Mouse (Mus musculus): Measurements from ENCODE around the gene Mkln1. TPM values are rescaled to one million over a fixed set of nuclear protein-coding genes. Genes with fewer than 3 reads are reported as not detected.

The Mkln1 gene
- 100 to 1,000 TPM; 159 to 164 TPM for total RNA-seq (2021)
- long read RNA-seq, experiment 1, full-length matches to known transcripts = 35 of 50 reads
- long read RNA-seq, experiment 1, partial matches to known transcripts = 2 of 50 reads
- long read RNA-seq, experiment 1, other reads (novel, unspliced or antisense) = 13 of 50 reads
- long read RNA-seq, experiment 2, full-length matches to known transcripts = 50 of 72 reads
- long read RNA-seq, experiment 2, partial matches to known transcripts = 0 of 72 reads
- long read RNA-seq, experiment 2, other reads (novel, unspliced or antisense) = 22 of 72 reads

DNA sequence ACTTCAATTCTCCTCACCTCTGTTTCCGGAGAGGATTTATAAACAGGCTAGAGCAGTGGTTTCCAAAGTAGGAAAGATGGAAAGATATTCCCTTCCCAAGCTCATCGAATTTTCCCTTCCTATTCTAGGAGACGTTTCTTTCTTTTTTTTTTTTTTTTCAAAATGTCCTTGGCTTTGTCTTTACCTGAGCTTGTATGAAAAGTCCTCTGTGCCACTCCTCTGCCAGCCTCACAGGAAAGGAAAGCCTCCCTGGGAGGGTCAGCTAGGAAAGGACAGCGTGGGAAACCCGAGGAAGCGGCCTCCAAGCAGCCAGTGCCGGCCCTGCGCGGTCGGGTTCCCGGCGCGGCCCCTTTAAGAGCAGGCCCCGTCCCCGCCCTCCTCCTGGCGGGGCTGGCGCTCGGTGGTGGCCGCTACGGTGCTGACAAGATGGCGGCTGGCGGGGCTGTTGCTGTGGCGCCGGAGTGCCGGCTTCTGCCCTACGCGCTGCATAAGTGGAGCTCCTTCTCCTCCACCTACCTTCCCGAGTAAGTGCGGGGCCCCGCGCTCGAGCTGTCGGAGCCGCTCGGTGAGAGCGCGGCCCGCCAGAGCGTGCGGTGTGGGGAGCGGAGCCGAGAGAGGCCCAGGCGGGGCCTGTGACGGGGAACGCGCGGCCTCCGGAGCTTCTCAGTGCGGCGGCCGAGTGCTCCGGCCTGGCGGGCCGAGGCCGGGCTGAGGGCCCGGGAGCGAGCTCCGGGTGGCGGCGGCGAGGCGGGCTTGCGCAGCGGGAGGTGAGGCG is at the start of gene Mkln1:
Gene Mkln1, plus strand, starts transcription at position 305 of the 775 bp plus-strand sequence.
- H3K4me3 ChIP-seq = peak within 1 kb of the TSS; percentile 92
- H3K27ac ChIP-seq = peak within 1 kb of the TSS; percentile 96
- no peak for TF ChIP-seq CTCF (conservative IDR thresholded peaks at IDR 0.05)
- peak; percentile 90 to 91 for DNase-seq (ENCODE audit: low spot score in 2 of 2)

DNA sequence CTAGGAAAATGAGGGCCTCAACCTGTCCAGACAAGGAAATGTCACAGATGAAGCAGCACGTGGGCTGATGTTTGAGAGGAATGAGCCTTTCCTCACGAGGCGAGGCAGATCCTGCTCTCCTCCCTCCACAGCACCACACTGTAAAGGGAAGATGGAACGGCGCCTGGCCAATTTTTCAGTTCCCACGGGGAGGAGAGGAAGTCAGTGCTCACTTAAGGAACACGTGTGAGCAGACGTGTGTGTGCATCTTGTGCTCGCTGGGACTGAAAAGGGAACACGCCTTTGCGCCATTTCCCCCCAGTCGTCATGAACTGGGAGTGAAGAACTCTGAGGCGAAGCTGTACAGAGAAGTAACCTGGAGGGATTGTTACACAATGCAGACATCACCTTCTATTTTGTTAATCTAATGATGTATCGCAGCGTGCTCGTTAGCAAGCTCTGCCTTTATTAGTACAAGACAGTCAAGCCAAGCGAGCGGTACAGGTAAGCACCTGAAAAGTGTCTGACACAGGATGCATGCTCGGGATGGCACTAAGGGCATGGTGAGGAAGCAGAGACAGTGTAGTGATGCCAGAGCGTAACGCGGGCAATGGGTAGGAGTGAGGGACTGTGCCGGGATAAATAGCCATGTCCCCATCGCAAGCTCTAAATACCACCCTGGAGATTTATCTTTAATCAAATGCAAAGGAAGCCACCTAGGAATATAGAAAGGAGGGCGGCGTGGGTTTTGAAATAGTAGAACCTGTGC is 41.9 kb upstream of the Mkln1 start:
- no peak overlapping the region; the same call in 1 of the 2 replicates for H3K4me3 ChIP-seq
- peak overlapping the region; percentile 78 for H3K27ac ChIP-seq
- TF ChIP-seq CTCF (conservative IDR thresholded peaks at IDR 0.05) = no peak

DNA sequence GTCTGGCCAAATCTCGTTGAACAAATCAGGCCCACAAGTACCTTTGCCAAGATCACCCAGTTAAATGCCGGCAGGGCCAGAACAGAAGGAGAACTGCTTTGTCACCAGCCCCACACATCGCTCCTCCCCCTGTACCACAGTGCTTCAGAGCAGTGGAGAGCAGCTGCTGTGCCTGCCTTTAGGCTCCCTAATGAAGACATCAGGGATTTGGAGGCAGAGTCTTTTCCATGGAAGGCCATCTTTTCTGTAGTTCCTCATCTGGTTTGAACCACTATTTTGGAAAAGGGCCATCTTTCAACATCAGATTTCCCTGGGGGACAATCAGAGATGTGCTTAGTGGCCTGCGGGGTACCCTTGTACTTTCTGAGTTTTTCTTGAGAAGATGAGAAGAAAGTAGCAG is 41.2 kb upstream of the Mkln1 start:
- peak overlapping the region; percentile 78 for H3K27ac ChIP-seq
- peak; percentile 49 to 70 for DNase-seq (ENCODE audit: low spot score in 2 of 2)
- no peak for TF ChIP-seq CTCF (conservative IDR thresholded peaks at IDR 0.05)
- no peak overlapping the region; the same call in 1 of the 2 replicates for H3K4me3 ChIP-seq

More for the DNA sequence above, 41.9 kb upstream of the Mkln1 start:
- DNase-seq (ENCODE audit: low spot score in 2 of 2) = no peak

DNA sequence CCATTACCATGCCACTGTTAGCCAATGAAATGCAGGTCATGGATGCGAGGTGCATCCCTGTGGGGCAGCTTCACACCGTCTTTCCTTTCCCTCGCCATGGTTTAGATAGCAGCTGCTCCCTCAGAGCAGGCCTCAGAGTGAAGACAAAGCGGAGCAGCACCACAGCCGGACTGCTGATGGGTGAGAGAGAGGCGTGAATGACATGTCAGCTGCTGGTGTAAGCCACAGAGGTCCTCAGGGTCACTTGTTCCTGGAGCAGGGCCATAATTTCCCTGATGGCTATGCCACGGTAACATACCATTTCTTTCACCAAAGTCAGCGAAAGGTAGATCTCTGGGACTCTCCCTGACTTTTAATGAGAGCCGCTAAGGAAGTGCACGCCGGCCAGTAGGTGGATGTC is 35.9 kb upstream of the Mkln1 start:
- DNase-seq (ENCODE audit: low spot score in 2 of 2) = no peak
- TF ChIP-seq CTCF (conservative IDR thresholded peaks at IDR 0.05) = no peak
- H3K27ac ChIP-seq = no peak overlapping the region
- no peak overlapping the region for H3K4me3 ChIP-seq

DNA sequence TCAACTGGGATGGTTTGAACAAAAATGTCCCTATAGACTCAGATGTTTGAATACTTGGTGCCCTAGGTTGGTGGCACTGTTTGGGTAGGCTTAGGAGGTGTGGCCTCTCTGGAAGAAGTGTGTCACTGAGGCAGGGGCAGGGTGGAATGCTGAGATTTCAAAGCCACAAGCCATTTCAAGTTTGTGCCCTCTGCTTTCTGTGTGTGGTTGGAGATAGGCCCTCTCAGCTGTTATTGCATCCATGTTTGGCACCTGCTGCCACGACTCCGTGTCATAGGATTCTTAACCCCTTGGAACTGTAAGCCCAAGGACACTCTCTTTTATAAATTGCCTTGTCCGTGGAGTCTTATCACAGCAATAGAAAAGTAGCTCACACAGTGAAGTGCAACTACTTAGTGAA is 34.1 kb upstream of the Mkln1 start:
- DNase-seq (ENCODE audit: low spot score in 2 of 2) = no peak
- Histone ChIP-seq H3K4me3 (no peak overlapping the region), H3K27ac (no peak overlapping the region)
- TF ChIP-seq CTCF (conservative IDR thresholded peaks at IDR 0.05) = no peak

DNA sequence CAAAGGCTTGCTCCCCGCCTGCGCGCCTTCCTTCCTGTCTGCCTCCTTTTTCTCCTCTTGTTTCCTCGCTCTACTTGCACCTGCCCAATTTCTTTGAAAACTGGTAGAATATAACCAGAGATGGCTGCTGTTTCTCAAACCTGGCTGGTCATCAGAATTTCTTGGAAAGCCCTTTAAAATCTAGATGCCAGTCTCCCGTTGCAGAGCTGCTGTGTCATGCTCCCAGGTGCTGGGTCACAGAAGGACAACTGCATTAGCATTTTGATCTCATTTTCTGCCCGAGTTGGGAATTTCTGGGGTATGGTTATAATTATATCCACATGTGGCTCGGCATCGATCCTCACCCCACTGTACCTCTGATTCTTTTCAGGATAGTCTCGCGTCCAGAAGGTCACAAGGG is 30.6 kb upstream of the Mkln1 start:
- no peak overlapping the region for H3K4me3 ChIP-seq
- no peak overlapping the region for H3K27ac ChIP-seq
- TF ChIP-seq CTCF (conservative IDR thresholded peaks at IDR 0.05) = no peak
- DNase-seq (ENCODE audit: low spot score in 2 of 2) = no peak

DNA sequence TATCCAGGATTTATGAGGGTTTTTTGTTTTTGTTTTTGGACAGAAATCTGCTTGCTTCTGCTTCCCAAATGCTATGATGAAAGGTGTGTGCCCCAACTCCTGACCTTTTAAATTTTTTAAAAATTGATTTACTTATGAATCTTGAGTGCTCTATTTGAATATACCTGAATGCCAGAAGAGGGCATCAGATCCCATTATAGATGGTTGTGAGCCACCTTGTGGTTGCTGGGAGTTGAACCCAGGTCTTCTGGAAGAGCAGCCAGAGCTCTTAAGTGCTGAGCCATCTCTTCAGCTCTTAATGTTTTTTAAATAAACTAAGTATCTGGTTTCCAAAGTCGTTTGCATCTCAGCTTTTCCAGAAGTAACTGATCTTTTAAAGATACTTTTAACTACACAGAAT is 30.0 kb upstream of the Mkln1 start:
- Histone ChIP-seq H3K27ac (no peak overlapping the region), H3K4me3 (no peak overlapping the region)
- peak; percentile 56 for TF ChIP-seq CTCF (conservative IDR thresholded peaks at IDR 0.05)
- DNase-seq (ENCODE audit: low spot score in 2 of 2) = no peak

DNA sequence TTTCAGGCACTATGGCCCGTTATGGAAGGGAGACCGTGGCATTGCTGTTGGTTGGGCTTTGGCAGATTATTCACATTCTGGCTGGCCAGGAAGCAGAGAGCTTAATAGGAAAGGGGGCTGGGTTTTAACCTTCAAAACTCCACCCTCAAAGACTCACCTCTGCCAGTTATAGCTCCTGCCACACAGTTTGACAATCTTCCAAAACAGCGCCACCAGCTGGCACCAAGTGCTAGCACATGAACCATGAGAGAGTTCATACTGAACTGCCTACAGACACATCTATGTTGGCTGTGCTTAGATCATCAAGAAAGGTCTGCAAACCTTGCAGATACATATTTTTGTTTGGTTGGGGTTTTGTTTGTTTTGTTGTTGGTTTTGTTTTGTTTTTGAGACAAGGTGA is 28.7 kb upstream of the Mkln1 start:
- H3K4me3 ChIP-seq = no peak overlapping the region
- no peak for DNase-seq (ENCODE audit: low spot score in 2 of 2)
- peak; percentile 69 for TF ChIP-seq CTCF (conservative IDR thresholded peaks at IDR 0.05)
- H3K27ac ChIP-seq = peak overlapping the region; percentile 71; the same call in 1 of the 2 replicates

DNA sequence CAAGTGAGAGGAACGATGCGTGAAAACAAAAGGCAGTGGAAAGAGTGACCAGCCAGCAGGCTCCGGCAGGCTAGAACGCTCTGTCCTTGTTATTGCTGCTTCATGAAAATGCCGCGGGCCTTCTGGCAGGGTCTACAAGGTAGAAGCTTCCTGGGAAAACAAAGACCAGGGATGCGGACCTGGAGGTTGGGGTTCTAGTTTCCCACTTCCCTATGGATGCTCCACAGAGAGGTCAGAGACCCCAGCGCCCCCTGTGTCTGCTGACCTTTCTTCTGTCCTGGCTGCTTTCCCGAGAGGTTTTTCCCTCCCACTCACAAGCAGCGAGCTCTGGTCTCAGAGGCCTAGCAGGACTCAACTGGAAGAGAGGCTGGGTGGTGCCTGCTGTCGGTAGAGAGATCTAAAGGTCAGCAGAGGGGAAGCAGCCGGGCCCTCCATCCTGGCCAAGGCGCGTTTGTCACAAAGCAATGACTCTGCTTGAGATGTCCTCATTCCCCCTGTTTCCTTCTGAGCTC is 27.9 kb upstream of the Mkln1 start:
- no peak for TF ChIP-seq CTCF (conservative IDR thresholded peaks at IDR 0.05)
- peak overlapping the region; percentile 71 for H3K27ac ChIP-seq
- no peak overlapping the region for H3K4me3 ChIP-seq
- no peak for DNase-seq (ENCODE audit: low spot score in 2 of 2)

DNA sequence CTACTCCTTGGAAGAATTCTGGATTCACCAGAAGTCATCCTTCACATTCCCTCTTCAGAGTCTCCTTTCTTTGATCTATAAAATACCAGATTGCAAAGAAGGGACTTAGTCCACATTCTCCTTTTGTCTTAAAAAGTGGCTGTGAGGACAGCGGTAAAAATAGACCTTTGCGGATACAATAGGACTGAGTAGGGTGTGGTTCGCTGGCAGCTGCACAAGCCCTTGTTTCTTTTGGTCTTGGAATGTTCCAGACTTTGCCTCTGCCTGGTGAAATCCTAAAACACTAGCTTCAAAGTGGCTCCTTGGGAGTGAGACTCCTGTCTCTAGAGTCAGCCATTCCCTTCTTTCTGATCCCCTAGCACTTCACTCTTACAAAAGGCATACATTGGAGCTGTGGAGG is 27.4 kb upstream of the Mkln1 start:
- no peak for DNase-seq (ENCODE audit: low spot score in 2 of 2)
- peak overlapping the region; percentile 71 for H3K27ac ChIP-seq
- H3K4me3 ChIP-seq = no peak overlapping the region
- no peak for TF ChIP-seq CTCF (conservative IDR thresholded peaks at IDR 0.05)

DNA sequence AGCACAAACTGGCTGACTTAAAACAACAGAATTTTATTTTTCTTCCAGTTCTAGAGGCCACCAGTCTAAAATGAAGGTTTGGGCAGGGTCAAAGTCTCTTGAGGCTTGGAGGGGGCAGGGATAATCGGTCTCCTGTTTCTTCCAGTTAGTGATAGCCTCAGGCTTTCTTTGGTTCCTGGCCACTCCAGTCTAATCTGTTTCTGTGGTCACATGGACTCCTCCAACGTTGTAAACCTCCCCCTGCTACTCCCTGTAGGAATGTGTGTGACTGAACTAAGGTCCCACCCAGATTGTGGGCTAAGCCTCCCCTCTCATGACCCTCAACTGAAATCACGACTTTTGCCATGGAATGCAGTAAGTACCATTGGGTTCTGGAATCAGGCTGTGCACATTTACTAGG is 25.9 kb upstream of the Mkln1 start:
- Histone ChIP-seq H3K4me3 (no peak overlapping the region), H3K27ac (no peak overlapping the region)
- no peak for TF ChIP-seq CTCF (conservative IDR thresholded peaks at IDR 0.05)
- DNase-seq (ENCODE audit: low spot score in 2 of 2) = no peak

DNA sequence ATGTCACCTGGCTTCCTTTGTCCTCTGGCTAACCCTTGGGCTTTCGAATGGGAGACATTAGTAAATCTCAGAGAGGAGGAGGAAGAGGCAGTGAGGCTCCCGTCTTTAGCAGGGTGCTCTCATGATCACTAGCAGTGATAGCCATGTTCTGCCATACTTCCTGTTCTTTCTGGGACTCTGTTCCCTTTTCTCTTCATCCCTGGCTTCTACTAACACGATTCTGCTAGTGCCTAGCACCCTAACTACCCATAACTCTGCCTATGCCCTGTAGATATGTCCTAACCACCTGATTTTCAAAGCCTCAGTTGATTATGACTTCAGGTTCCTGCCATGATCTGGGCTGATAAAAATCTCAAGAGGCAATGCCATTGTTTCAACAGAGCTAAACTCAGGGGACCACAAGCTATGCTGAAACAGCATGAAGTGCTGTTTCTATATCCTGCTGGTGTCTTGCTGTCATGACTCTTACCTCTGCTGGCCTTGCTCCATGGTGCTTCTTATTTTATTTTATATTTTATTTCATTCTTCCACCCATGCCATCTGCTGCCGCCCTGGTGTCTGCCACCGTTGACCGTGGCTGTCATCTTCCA is 25.4 kb upstream of the Mkln1 start:
- no peak for DNase-seq (ENCODE audit: low spot score in 2 of 2)
- no peak for TF ChIP-seq CTCF (conservative IDR thresholded peaks at IDR 0.05)
- Histone ChIP-seq H3K27ac (no peak overlapping the region), H3K4me3 (no peak overlapping the region)

Data from layer of hippocampus, adult 2 months (tissue).